Mouse (Mus musculus) frontal cortex, postnatal 36 days (tissue): ENCODE results near the gene Bdkrb1.

Source experiments
- DNase-seq, 2 experiments: peaks; one replicate each; pipeline ENCODE4 v3.0.0; 2022; ENCODE audit warnings: low spot score in 2 of 2

Bdkrb1 gene

GRCm38 (mm10) chr12:105602581-105603210, at the start of gene Bdkrb1:
TSS of gene Bdkrb1 (plus strand) at chr12:105603085.
- DNase-seq, result no peak

- DNase-seq, result no peak
Measured at GRCm38 (mm10) chr12:105554151-105554772, 48.6 kb upstream of the Bdkrb1 start.

- DNase-seq, result no peak
Measured at GRCm38 (mm10) chr12:105555172-105555571, 47.7 kb upstream of the Bdkrb1 start.

GRCm38 (mm10) chr12:105557250-105557925, 45.5 kb upstream of the Bdkrb1 start:
- DNase-seq, result no peak

- DNase-seq, result peak; percentile 54 to 63
Measured at GRCm38 (mm10) chr12:105561007-105561534, 41.8 kb upstream of the Bdkrb1 start.

GRCm38 (mm10) chr12:105562056-105562820, 40.6 kb upstream of the Bdkrb1 start:
- no peak for DNase-seq

- DNase-seq, result no peak
Measured at GRCm38 (mm10) chr12:105562936-105563680, 39.8 kb upstream of the Bdkrb1 start, which contains the start of gene Bdkrb2. TSS of gene Bdkrb2 (plus strand) at chr12:105563226.

- DNase-seq, result no peak
Measured at GRCm38 (mm10) chr12:105563726-105564275, 39.1 kb upstream of the Bdkrb1 start.

- DNase-seq, result no peak
Measured at GRCm38 (mm10) chr12:105565221-105565620, 37.7 kb upstream of the Bdkrb1 start.

GRCm38 (mm10) chr12:105571867-105572266, 31.0 kb upstream of the Bdkrb1 start:
- no peak for DNase-seq

- DNase-seq, result no peak
Measured at GRCm38 (mm10) chr12:105572622-105573021, 30.3 kb upstream of the Bdkrb1 start.

- DNase-seq, result no peak
Measured at GRCm38 (mm10) chr12:105574356-105574755, 28.5 kb upstream of the Bdkrb1 start.

- DNase-seq, result no peak
Measured at GRCm38 (mm10) chr12:105580490-105580889, 22.4 kb upstream of the Bdkrb1 start.

GRCm38 (mm10) chr12:105582486-105582885, 20.4 kb upstream of the Bdkrb1 start:
- DNase-seq, result no peak

- DNase-seq, result no peak
Measured at GRCm38 (mm10) chr12:105583484-105583883, 19.4 kb upstream of the Bdkrb1 start.

- peak; percentile 62 to 65 for DNase-seq
Measured at GRCm38 (mm10) chr12:105584851-105585250, 18.0 kb upstream of the Bdkrb1 start.

GRCm38 (mm10) chr12:105587526-105587925, 15.4 kb upstream of the Bdkrb1 start:
- DNase-seq, result no peak

GRCm38 (mm10) chr12:105590786-105591185, 12.1 kb upstream of the Bdkrb1 start:
- DNase-seq, result no peak

- DNase-seq, result no peak
Measured at GRCm38 (mm10) chr12:105592361-105592761, 10.5 kb upstream of the Bdkrb1 start.

GRCm38 (mm10) chr12:105593471-105593870, 9.4 kb upstream of the Bdkrb1 start:
- no peak for DNase-seq

GRCm38 (mm10) chr12:105597135-105597534, 5.8 kb upstream of the Bdkrb1 start:
- no peak for DNase-seq
